Mouse (Mus musculus): ENCODE results near the gene Sept7. TPM values are rescaled to one million over a fixed set of nuclear protein-coding genes. Genes with fewer than 3 reads are reported as not detected.
A peak's percentile ranks its signal among the peaks of the same experiment; 100 is the strongest.
"Not testable (repeated sequence)": the region's sequence is repeated elsewhere in the genome, so short reads cannot be mapped to it uniquely, and the experiment has no call there.

Sept7 gene
- polyA plus RNA-seq, 1 experiment from 2014 or later = 237 TPM

GRCm38 (mm10) chr9:25241783-25242182, 10.5 kb upstream of the Sept7 start:
- H3K4me2 ChIP-seq (replicated peaks; ENCODE audit: low read depth, low read length); H3K27ac ChIP-seq (ENCODE audit: low read length); H3K4me3 ChIP-seq (ENCODE audit: low read depth, low read length); ATAC-seq; DNase-seq (ENCODE audit: low spot score); H3K36me3 ChIP-seq (ENCODE audit: insufficient read depth, low read length); H3K27me3 ChIP-seq (replicated peaks; ENCODE audit: insufficient read depth, low read length); H3K4me1 ChIP-seq (ENCODE audit: insufficient read depth, low read depth, low read length); H3K9ac ChIP-seq (replicated peaks; ENCODE audit: low read depth); H3K9me3 ChIP-seq (ENCODE audit: low read length): not testable (repeated sequence)
- TF ChIP-seq EP300 (IDR thresholded peaks at IDR 0.05) = peak; percentile 44; the same call in 1 of the 2 replicates
- 74% methylated on average over 5 of the region's 5 CpGs for WGBS

GRCm38 (mm10) chr9:25242266-25242665, 10.0 kb upstream of the Sept7 start:
- no peak overlapping the region for H3K9ac ChIP-seq (replicated peaks; ENCODE audit: low read depth)
- H3K4me2 ChIP-seq (replicated peaks; ENCODE audit: low read depth, low read length) = no peak overlapping the region
- no peak for ATAC-seq
- no peak overlapping the region for H3K27ac ChIP-seq (ENCODE audit: low read length)
- no peaks in the 10 kb centered on the region for H3K27me3 ChIP-seq (replicated peaks; ENCODE audit: insufficient read depth, low read length)
- no peak for DNase-seq (ENCODE audit: low spot score)
- TF ChIP-seq EP300 (IDR thresholded peaks at IDR 0.05) (0 out of 2 replicates have a peak, but pooled peaks have one; percentile 3), CTCF (IDR thresholded peaks at IDR 0.05) (no peak)
- no peaks in the 10 kb centered on the region for H3K9me3 ChIP-seq (ENCODE audit: low read length)
- no peaks in the 10 kb centered on the region for H3K4me1 ChIP-seq (ENCODE audit: insufficient read depth, low read depth, low read length)
- 87% methylated on average over 3 of the region's 3 CpGs for WGBS
- no peaks in the 10 kb centered on the region for H3K36me3 ChIP-seq (ENCODE audit: insufficient read depth, low read length)
- no peak overlapping the region for H3K4me3 ChIP-seq (ENCODE audit: low read depth, low read length)

GRCm38 (mm10) chr9:25243926-25244657, 8.1 kb upstream of the Sept7 start:
- no peaks in the 10 kb centered on the region for H3K27me3 ChIP-seq (replicated peaks; ENCODE audit: insufficient read depth, low read length)
- H3K4me2 ChIP-seq (replicated peaks; ENCODE audit: low read depth, low read length) = no peak overlapping the region
- no peak overlapping the region for H3K4me3 ChIP-seq (ENCODE audit: low read depth, low read length)
- H3K27ac ChIP-seq (ENCODE audit: low read length) = no peak overlapping the region
- 36% methylated on average over 4 of the region's 4 CpGs for WGBS
- H3K9me3 ChIP-seq (ENCODE audit: low read length) = no peaks in the 10 kb centered on the region
- ATAC-seq (peak; percentile 55; the same call in 1 of the 2 replicates), DNase-seq (ENCODE audit: low spot score) (peak; percentile 46)
- H3K9ac ChIP-seq (replicated peaks; ENCODE audit: low read depth) = no peak overlapping the region
- H3K36me3 ChIP-seq (ENCODE audit: insufficient read depth, low read length) = no peaks in the 10 kb centered on the region
- no peak for TF ChIP-seq CTCF (IDR thresholded peaks at IDR 0.05)
- peak; percentile 65; the same call in 1 of the 2 replicates for TF ChIP-seq EP300 (IDR thresholded peaks at IDR 0.05)
- H3K4me1 ChIP-seq (ENCODE audit: insufficient read depth, low read depth, low read length) = no peaks in the 10 kb centered on the region

- H3K4me3 ChIP-seq (ENCODE audit: low read depth, low read length) = no peak overlapping the region
- no peaks in the 10 kb centered on the region for H3K27me3 ChIP-seq (replicated peaks; ENCODE audit: insufficient read depth, low read length)
- TF ChIP-seq CTCF (IDR thresholded peaks at IDR 0.05) (no peak), EP300 (IDR thresholded peaks at IDR 0.05) (no peak)
- H3K4me2 ChIP-seq (replicated peaks; ENCODE audit: low read depth, low read length) = no peak overlapping the region
- no peaks in the 10 kb centered on the region for H3K9me3 ChIP-seq (ENCODE audit: low read length)
- H3K27ac ChIP-seq (ENCODE audit: low read length) = no peak overlapping the region
- ATAC-seq = no peak
- H3K4me1 ChIP-seq (ENCODE audit: insufficient read depth, low read depth, low read length) = no peaks in the 10 kb centered on the region
- H3K9ac ChIP-seq (replicated peaks; ENCODE audit: low read depth) = no peak overlapping the region
- no peak for DNase-seq (ENCODE audit: low spot score)
- 74% methylated on average over 4 of the region's 4 CpGs for WGBS
- H3K36me3 ChIP-seq (ENCODE audit: insufficient read depth, low read length) = no peaks in the 10 kb centered on the region
These were observed 7.1 kb upstream of the Sept7 start for GRCm38 (mm10) chr9:25245125-25245524.

- H3K4me1 ChIP-seq (ENCODE audit: insufficient read depth, low read depth, low read length) = no peaks in the 10 kb centered on the region
- DNase-seq (ENCODE audit: low spot score) = no peak
- no peaks in the 10 kb centered on the region for H3K27me3 ChIP-seq (replicated peaks; ENCODE audit: insufficient read depth, low read length)
- no peak overlapping the region for H3K9ac ChIP-seq (replicated peaks; ENCODE audit: low read depth)
- no peak overlapping the region for H3K4me3 ChIP-seq (ENCODE audit: low read depth, low read length)
- H3K4me2 ChIP-seq (replicated peaks; ENCODE audit: low read depth, low read length) = no peak overlapping the region
- H3K9me3 ChIP-seq (ENCODE audit: low read length) = no peaks in the 10 kb centered on the region
- 66% methylated on average over 3 of the region's 3 CpGs for WGBS
- no peak for TF ChIP-seq EP300 (IDR thresholded peaks at IDR 0.05)
- TF ChIP-seq CTCF (IDR thresholded peaks at IDR 0.05) = no peak
- no peaks in the 10 kb centered on the region for H3K36me3 ChIP-seq (ENCODE audit: insufficient read depth, low read length)
- H3K27ac ChIP-seq (ENCODE audit: low read length) = peak overlapping the region; percentile 35; the same call in 1 of the 2 replicates
- no peak for ATAC-seq
These were observed 5.7 kb upstream of the Sept7 start for GRCm38 (mm10) chr9:25246508-25246907.

- TF ChIP-seq CTCF (IDR thresholded peaks at IDR 0.05) (no peak), EP300 (IDR thresholded peaks at IDR 0.05) (no peak)
- Histone ChIP-seq H3K4me1 (ENCODE audit: insufficient read depth, low read depth, low read length) (peaks cover 8% of the 10 kb centered on the region; the same call in 1 of the 2 replicates), H3K27ac (ENCODE audit: low read length) (peak overlapping the region; percentile 99), H3K4me2 (replicated peaks; ENCODE audit: low read depth, low read length) (peak overlapping the region; percentile 70), H3K9me3 (ENCODE audit: low read length) (no peaks in the 10 kb centered on the region), H3K4me3 (ENCODE audit: low read depth, low read length) (peak overlapping the region; percentile 98), H3K36me3 (ENCODE audit: insufficient read depth, low read length) (no peaks in the 10 kb centered on the region), H3K27me3 (replicated peaks; ENCODE audit: insufficient read depth, low read length) (no peaks in the 10 kb centered on the region), H3K9ac (replicated peaks; ENCODE audit: low read depth) (peak overlapping the region; percentile 98)
- WGBS = 3% methylated on average over 6 of the region's 6 CpGs
- DNase-seq (ENCODE audit: low spot score) = no peak
- no peak for ATAC-seq
These were observed 1.1 kb upstream of the Sept7 start for GRCm38 (mm10) chr9:25251174-25251573.
